Mouse (Mus musculus) forebrain, embryonic 16.5 days (tissue): ENCODE data around the gene BC051019. TPM values are rescaled to one million over a fixed set of nuclear protein-coding genes. Genes with fewer than 3 reads are reported as not detected.
A peak's percentile ranks its signal among the peaks of the same experiment; 100 is the strongest.

Experiments used
- ATAC-seq: fragments of 200-750 bp; cut with Nextera tagmentation; 2 replicates; pipeline ENCODE4 v1.8.0; 2017; ENCODE audit warnings: mild to moderate bottlenecking, moderate library complexity
- H3K27ac ChIP-seq: fragments of 300-500 bp; sonication (generic); 2 replicates; pipeline ENCODE4 v1.5.1; 2014; ENCODE audit warnings: low read length, control low read depth
- H3K27me3 ChIP-seq: fragments of 300-500 bp; sonication (generic); replicated peaks from 2 replicates; pipeline ENCODE4 v1.6.1; 2014; ENCODE audit warnings: low read length; ENCODE audit not compliant: control insufficient read depth, insufficient read depth
- H3K36me3 ChIP-seq: fragments of 300-500 bp; sonication (generic); 2 replicates; pipeline ENCODE4 v1.6.1; 2014; ENCODE audit not compliant: control insufficient read depth, insufficient read depth
- H3K4me1 ChIP-seq: fragments of 300-500 bp; sonication (generic); replicated peaks from 2 replicates; pipeline ENCODE4 v1.6.1; 2014; ENCODE audit warnings: low read length; ENCODE audit not compliant: control insufficient read depth, insufficient read depth
- H3K4me2 ChIP-seq: fragments of 300-500 bp; sonication (generic); 2 replicates; pipeline ENCODE4 v1.6.1; 2014; ENCODE audit warnings: mild to moderate bottlenecking, low read length, control low read depth
- H3K4me3 ChIP-seq: fragments of 300-500 bp; sonication (generic); replicated peaks from 2 replicates; pipeline ENCODE4 v1.5.1; 2014; ENCODE audit warnings: mild to moderate bottlenecking, low read length, control low read depth
- H3K9ac ChIP-seq: fragments of 300-500 bp; sonication (generic); replicated peaks from 2 replicates; pipeline ENCODE4 v1.6.1; 2014; ENCODE audit warnings: low read depth, low read length, control low read depth
- H3K9me3 ChIP-seq: fragments of 300-500 bp; sonication (generic); 2 replicates; pipeline ENCODE4 v1.6.1; 2016; ENCODE audit warnings: low read length; ENCODE audit not compliant: control insufficient read depth
- WGBS: fragments of 180-500 bp; shearing (Covaris S2); extraction: QIAGEN DNeasy Blood & Tissue Kit; methylation state at CpG from one replicate; pipeline ENCODE4 v1.1.7; 2014; 5-methylcytosine and 5-hydroxymethylcytosine counted together
- polyA plus RNA-seq: library from polyadenylated mRNA; unstranded; fragments of >200 nt; fragmentation: Nextera tagmentation; extraction: Ambion mirVana; gene quantifications from 2 replicates; pipeline ENCODE4 v1.2.1, GENCODE M21; 2015

Gene BC051019
- polyA plus RNA-seq, 1 experiment from 2014 or later: 0.16 TPM

- Histone ChIP-seq H3K4me1 (peaks cover 9% of the 10 kb centered on the region), H3K36me3 (no peaks in the 10 kb centered on the region), H3K27me3 (no peaks in the 10 kb centered on the region), H3K27ac (no peak overlapping the region), H3K9me3 (no peaks in the 10 kb centered on the region), H3K9ac (no peak overlapping the region), H3K4me2 (no peak overlapping the region), H3K4me3 (no peak overlapping the region)
- no peak for ATAC-seq
- WGBS: 68% methylated on average over 4 of the region's 4 CpGs
Observed at GRCm38 (mm10) chr7:109674944-109675628, 48.6 kb downstream of the BC051019 start.

- Histone ChIP-seq H3K4me3 (peak overlapping the region; percentile 59), H3K4me1 (peaks cover 9% of the 10 kb centered on the region), H3K9ac (peak overlapping the region; percentile 71), H3K9me3 (no peaks in the 10 kb centered on the region), H3K36me3 (no peaks in the 10 kb centered on the region), H3K4me2 (peak overlapping the region; percentile 89), H3K27ac (0 out of 2 replicates have a peak overlapping the region, but pooled peaks have one; percentile 20), H3K27me3 (no peaks in the 10 kb centered on the region)
- under 1% methylated on average over 27 of the region's 44 CpGs for WGBS
- peak; percentile 95 for ATAC-seq
Observed at GRCm38 (mm10) chr7:109671581-109672471, 51.8 kb downstream of the BC051019 start.

- Histone ChIP-seq H3K36me3 (no peaks in the 10 kb centered on the region), H3K27me3 (no peaks in the 10 kb centered on the region), H3K9me3 (no peaks in the 10 kb centered on the region), H3K4me2 (no peak overlapping the region), H3K9ac (no peak overlapping the region), H3K4me3 (no peak overlapping the region), H3K4me1 (peaks cover 9% of the 10 kb centered on the region), H3K27ac (no peak overlapping the region)
- WGBS: 84% methylated on average over 5 of the region's 5 CpGs
- no peak for ATAC-seq
Observed at GRCm38 (mm10) chr7:109669426-109670170, 54.1 kb downstream of the BC051019 start.

- WGBS: 84% methylated on average over 5 of the region's 5 CpGs
- no peaks in the 10 kb centered on the region for H3K27me3 ChIP-seq
- no peaks in the 10 kb centered on the region for H3K36me3 ChIP-seq
- no peak overlapping the region for H3K4me2 ChIP-seq
- no peaks in the 10 kb centered on the region for H3K9me3 ChIP-seq
- H3K9ac ChIP-seq: no peak overlapping the region
- no peak overlapping the region for H3K4me3 ChIP-seq
- H3K4me1 ChIP-seq: peaks cover 4% of the 10 kb centered on the region
- H3K27ac ChIP-seq: no peak overlapping the region
- ATAC-seq: no peak
Observed at GRCm38 (mm10) chr7:109666664-109667063, 57.0 kb downstream of the BC051019 start.

- H3K27me3 ChIP-seq: no peaks in the 10 kb centered on the region
- ATAC-seq: no peak
- H3K9me3 ChIP-seq: no peaks in the 10 kb centered on the region
- H3K9ac ChIP-seq: no peak overlapping the region
- H3K4me1 ChIP-seq: no peaks in the 10 kb centered on the region
- H3K4me2 ChIP-seq: no peak overlapping the region
- no peak overlapping the region for H3K27ac ChIP-seq
- 51% methylated on average over 4 of the region's 4 CpGs for WGBS
- no peak overlapping the region for H3K4me3 ChIP-seq
- no peaks in the 10 kb centered on the region for H3K36me3 ChIP-seq
Observed at GRCm38 (mm10) chr7:109662626-109663025, 61.0 kb downstream of the BC051019 start.

Other genes starting within 250 kb of the BC051019 start
- gene Trim66, start 215.7 kb downstream of the BC051019 start, polyA plus RNA-seq: 0.25 and 0.57 TPM in 2 replicates
- 76.6 and 87.0 TPM in 2 replicates for gene Rpl27a, start 204.7 kb downstream of the BC051019 start, polyA plus RNA-seq
- gene St5, start 20.2 kb downstream of the BC051019 start, polyA plus RNA-seq: 10.9 and 14.4 TPM in 2 replicates
- gene Akip1, start 20.2 kb downstream of the BC051019 start, polyA plus RNA-seq: 13.0 and 19.4 TPM in 2 replicates
- not detected in 2 replicates for gene Ascl3, start 7.9 kb upstream of the BC051019 start, polyA plus RNA-seq
- gene Tmem9b, start 29.0 kb upstream of the BC051019 start, polyA plus RNA-seq: 98.7 and 100 TPM in 2 replicates
- 6.1 and 7.9 TPM in 2 replicates for gene Nrip3, start 58.2 kb upstream of the BC051019 start, polyA plus RNA-seq
- gene Scube2, start 141.8 kb upstream of the BC051019 start, polyA plus RNA-seq: 0.46 and 0.70 TPM in 2 replicates
- gene Dennd5a, start 236.6 kb upstream of the BC051019 start, polyA plus RNA-seq: 42.2 and 47.7 TPM in 2 replicates